Mouse (Mus musculus): ENCODE data around the gene Olfr1202.

The Olfr1202 gene

GRCm38 (mm10) chr2:88814196-88814595 is at the start of gene Olfr1202:
Olfr1202 (plus strand) TSS chr2:88814496.
- DNase-seq (ENCODE audit: low spot score) = no peak

GRCm38 (mm10) chr2:88770388-88770787 is 43.9 kb upstream of the Olfr1202 start, which contains the start of gene Olfr1200:
Olfr1200 (minus strand) TSS chr2:88770488.
- DNase-seq (ENCODE audit: low spot score) = no peak

GRCm38 (mm10) chr2:88792736-88793135 is 21.6 kb upstream of the Olfr1202 start, which contains the start of gene Olfr1201:
Olfr1201 (plus strand) TSS chr2:88793036.
- DNase-seq (ENCODE audit: low spot score) = no peak

GRCm38 (mm10) chr2:88829437-88829836 is 15.1 kb downstream of the Olfr1202 start, which contains the start of gene Olfr1205:
Olfr1205 (plus strand) TSS chr2:88829737.
- no peak for DNase-seq (ENCODE audit: low spot score)

GRCm38 (mm10) chr2:88838477-88838876 is 24.2 kb downstream of the Olfr1202 start:
- no peak for DNase-seq (ENCODE audit: low spot score)

GRCm38 (mm10) chr2:88848992-88849391 is 34.7 kb downstream of the Olfr1202 start, which contains the start of gene Olfr1204:
Olfr1204 (plus strand) TSS chr2:88849292.
- DNase-seq (ENCODE audit: low spot score) = no peak

- no peak for DNase-seq (ENCODE audit: low spot score)
Observed at GRCm38 (mm10) chr2:88862931-88863330, 48.6 kb downstream of the Olfr1202 start, which contains the start of gene Olfr1206. Olfr1206 (plus strand) TSS chr2:88863231.

Measured in ovary, postnatal 36 days (tissue).